ENCODE assay signal across 15 mouse cellular contexts in genomic region chr1:153115315-153115714, GRCm38 (mm10).
DNase-seq lines count a peak whose midpoint lies in the region; ATAC-seq and TF ChIP-seq lines count a peak whose summit lies in the region.
"Had no signal": no experiment of that assay in that cellular context is flagged by ENCODE, and none has a peak within 500 bp of the region (broad histone marks: within the 10 kb centered on the region; RNA-seq: fewer than 3 reads in every experiment).

No protein-coding gene starts in this region.

- WGBS in kidney, postnatal 0 days = 86% methylated on average over 8 of the region's 8 CpGs
- 82% methylated on average over 8 of the region's 8 CpGs for WGBS in midbrain, postnatal 0 days
- 84% methylated on average over 8 of the region's 8 CpGs for WGBS in midbrain, embryonic 16.5 days
- WGBS in neural tube, embryonic 15.5 days = 91% methylated on average over 8 of the region's 8 CpGs
- WGBS in forebrain, postnatal 0 days = 89% methylated on average over 8 of the region's 8 CpGs

- no peaks in the 10 kb centered on the region for H3K4me1 ChIP-seq in kidney, postnatal 0 days (replicated peaks; ENCODE audit: insufficient read depth, low read length)
- no peaks in the 10 kb centered on the region for H3K4me1 ChIP-seq in midbrain, postnatal 0 days (ENCODE audit: insufficient read depth, low read length)
- H3K4me1 ChIP-seq in midbrain, embryonic 16.5 days (ENCODE audit: control insufficient read depth, insufficient read depth, low read length) = no peaks in the 10 kb centered on the region
- peaks cover 0 to 10% of the 10 kb centered on the region in 2 experiments; a peak in 2 of 4 replicates for H3K4me1 ChIP-seq in MEL (ENCODE audit: control insufficient read depth in 1 of 2, insufficient read depth in 2 of 2, low read length in 2 of 2)
- H3K4me1 ChIP-seq in neural tube, embryonic 15.5 days = no peaks in the 10 kb centered on the region
- no peaks in the 10 kb centered on the region for H3K4me1 ChIP-seq in forebrain, postnatal 0 days (ENCODE audit: insufficient read depth)
- H3K4me1 ChIP-seq: limb, embryonic 13.5 days had no signal

- H3K27me3 ChIP-seq in kidney, postnatal 0 days (ENCODE audit: insufficient read depth, low read length) = no peaks in the 10 kb centered on the region
- H3K27me3 ChIP-seq in midbrain, postnatal 0 days (ENCODE audit: insufficient read depth, low read length) = no peaks in the 10 kb centered on the region
- no peaks in the 10 kb centered on the region for H3K27me3 ChIP-seq in midbrain, embryonic 16.5 days (ENCODE audit: control insufficient read depth, insufficient read depth, low read depth, low read length)
- H3K27me3 ChIP-seq in MEL (ENCODE audit: control insufficient read depth in 1 of 2, insufficient read depth in 2 of 2, low read length in 2 of 2) = no peaks in the 10 kb centered on the region
- no peaks in the 10 kb centered on the region for H3K27me3 ChIP-seq in neural tube, embryonic 15.5 days (replicated peaks)
- H3K27me3 ChIP-seq in forebrain, postnatal 0 days (ENCODE audit: insufficient read depth, low read length) = no peaks in the 10 kb centered on the region
- H3K27me3 ChIP-seq: limb, embryonic 13.5 days had no signal

- TF ChIP-seq RAD21 in MEL (IDR thresholded peaks at IDR 0.05; ENCODE audit: low read depth, low read length) = no peak; the same call in 1 of the 2 replicates

- no peak for ATAC-seq in kidney, postnatal 0 days (replicated peaks; ENCODE audit: low FRiP score, low read depth)
- ATAC-seq in midbrain, postnatal 0 days (ENCODE audit: low FRiP score) = no peak
- no peak for ATAC-seq in midbrain, embryonic 16.5 days
- ATAC-seq in megakaryocyte-erythroid progenitor cell, adult 5-6 weeks (replicated peaks; ENCODE audit: low FRiP score, low TSS enrichment, poor library complexity, severe bottlenecking) = peak; percentile 60; the same call in 1 of the 2 replicates
- no peak for ATAC-seq in neural tube, embryonic 15.5 days (ENCODE audit: low FRiP score)
- no peak for ATAC-seq in forebrain, postnatal 0 days
- ATAC-seq: CD4-positive, CD25-positive, alpha-beta regulatory T cell, adult 4 months; inflammation-experienced regulatory T-cells, adult 6 months had no signal

- no peak overlapping the region for H3K27ac ChIP-seq in kidney, postnatal 0 days
- no peak overlapping the region for H3K27ac ChIP-seq in midbrain, postnatal 0 days (ENCODE audit: low read depth, low read length)
- H3K27ac ChIP-seq in midbrain, embryonic 16.5 days (ENCODE audit: low read length) = no peak overlapping the region
- no peak overlapping the region for H3K27ac ChIP-seq in MEL (ENCODE audit: control insufficient read depth, low read depth, low read length)
- no peak overlapping the region for H3K27ac ChIP-seq in neural tube, embryonic 15.5 days (replicated peaks)
- H3K27ac ChIP-seq in forebrain, postnatal 0 days (ENCODE audit: low read depth, low read length) = no peak overlapping the region
- H3K27ac ChIP-seq: limb, embryonic 13.5 days had no signal

- TF ChIP-seq EP300 in MEL (IDR thresholded peaks at IDR 0.05; ENCODE audit: low read depth in 1 of 2, low read length in 2 of 2) = no peak

- no peak overlapping the region for H3K4me3 ChIP-seq in kidney, postnatal 0 days (replicated peaks; ENCODE audit: low read depth, low read length)
- no peak overlapping the region for H3K4me3 ChIP-seq in midbrain, postnatal 0 days (ENCODE audit: low read depth, low read length)
- no peak overlapping the region for H3K4me3 ChIP-seq in midbrain, embryonic 16.5 days (ENCODE audit: low read depth, low read length)
- H3K4me3 ChIP-seq in MEL (ENCODE audit: control insufficient read depth in 1 of 2, insufficient read depth in 1 of 2, low read depth in 2 of 2, low read length in 2 of 2) = no peak overlapping the region
- no peak overlapping the region for H3K4me3 ChIP-seq in neural tube, embryonic 15.5 days (replicated peaks)
- H3K4me3 ChIP-seq in forebrain, postnatal 0 days (ENCODE audit: low read depth, low read length) = no peak overlapping the region
- H3K4me3 ChIP-seq: limb, embryonic 13.5 days had no signal

- no peaks in the 10 kb centered on the region for H3K79me2 ChIP-seq in MEL (ENCODE audit: control insufficient read depth, insufficient read depth, low read length, poor library complexity)

- no peaks in the 10 kb centered on the region for H3K9me3 ChIP-seq in kidney, postnatal 0 days (replicated peaks; ENCODE audit: low read length)
- no peaks in the 10 kb centered on the region for H3K9me3 ChIP-seq in midbrain, postnatal 0 days (ENCODE audit: low read length)
- H3K9me3 ChIP-seq in midbrain, embryonic 16.5 days (replicated peaks; ENCODE audit: control insufficient read depth, low read length, poor library complexity, severe bottlenecking) = no peaks in the 10 kb centered on the region
- H3K9me3 ChIP-seq in MEL (replicated peaks; ENCODE audit: insufficient read depth, low read length) = no peaks in the 10 kb centered on the region
- H3K9me3 ChIP-seq in neural tube, embryonic 15.5 days (replicated peaks) = no peaks in the 10 kb centered on the region
- H3K9me3 ChIP-seq in forebrain, postnatal 0 days (ENCODE audit: low read length) = no peaks in the 10 kb centered on the region
- H3K9me3 ChIP-seq: limb, embryonic 13.5 days had no signal

- TF ChIP-seq POLR2A in MEL (IDR thresholded peaks at IDR 0.05; ENCODE audit: control insufficient read depth in 1 of 2, insufficient read depth in 1 of 2, low read depth in 1 of 2, low read length in 2 of 2, poor library complexity in 1 of 2) = no peak

- no peaks in the 10 kb centered on the region for H3K36me3 ChIP-seq in kidney, postnatal 0 days (ENCODE audit: insufficient read depth, low read length)
- peaks cover 13% of the 10 kb centered on the region for H3K36me3 ChIP-seq in midbrain, postnatal 0 days (ENCODE audit: insufficient read depth, low read length)
- H3K36me3 ChIP-seq in midbrain, embryonic 16.5 days (ENCODE audit: control insufficient read depth, insufficient read depth, low read length) = peaks cover 16% of the 10 kb centered on the region
- 0 out of 4 replicates have a peak, but pooled peaks cover 0 to 4% of the 10 kb centered on the region in 2 experiments for H3K36me3 ChIP-seq in MEL (ENCODE audit: control insufficient read depth in 1 of 2, insufficient read depth in 2 of 2, low read length in 2 of 2)
- H3K36me3 ChIP-seq in neural tube, embryonic 15.5 days = peaks cover 26% of the 10 kb centered on the region
- peaks cover 34% of the 10 kb centered on the region for H3K36me3 ChIP-seq in forebrain, postnatal 0 days (ENCODE audit: insufficient read depth)
- H3K36me3 ChIP-seq: limb, embryonic 13.5 days had no signal

- H3K9ac ChIP-seq in kidney, postnatal 0 days (ENCODE audit: low read depth, low read length) = no peak overlapping the region
- H3K9ac ChIP-seq in midbrain, postnatal 0 days (replicated peaks; ENCODE audit: low read length, poor library complexity, severe bottlenecking) = no peak overlapping the region
- no peak overlapping the region for H3K9ac ChIP-seq in midbrain, embryonic 16.5 days (ENCODE audit: low read depth, low read length)
- no peak overlapping the region for H3K9ac ChIP-seq in MEL (ENCODE audit: control insufficient read depth, low read depth, low read length, poor library complexity, severe bottlenecking)
- H3K9ac ChIP-seq in neural tube, embryonic 15.5 days (replicated peaks) = no peak overlapping the region
- no peak overlapping the region for H3K9ac ChIP-seq in forebrain, postnatal 0 days
- H3K9ac ChIP-seq: limb, embryonic 13.5 days had no signal

- DNase-seq in kidney, postnatal 0 days (ENCODE audit: low spot score) = no peak
- DNase-seq in kidney, adult 9 months = no peak
- no peak for DNase-seq in midbrain, postnatal 0 days (ENCODE audit: low spot score)
- no peak for DNase-seq in MEL (ENCODE audit: low read depth, low spot score)
- DNase-seq in forebrain, postnatal 0 days = no peak
- DNase-seq: cerebellum, adult 9-11 months; embryo, embryonic 11 days; kidney, postnatal 10 days; lung, adult 18-20 months had no signal

- no peak overlapping the region for H3K4me2 ChIP-seq in kidney, postnatal 0 days (ENCODE audit: low read length)
- H3K4me2 ChIP-seq in midbrain, postnatal 0 days (ENCODE audit: low read depth, low read length, poor library complexity, severe bottlenecking) = no peak overlapping the region
- H3K4me2 ChIP-seq in midbrain, embryonic 16.5 days (ENCODE audit: low read length) = no peak overlapping the region
- H3K4me2 ChIP-seq in neural tube, embryonic 15.5 days = no peak overlapping the region
- no peak overlapping the region for H3K4me2 ChIP-seq in forebrain, postnatal 0 days (ENCODE audit: low read depth)
- H3K4me2 ChIP-seq: limb, embryonic 13.5 days had no signal

- peak; percentile 43; the same call in 1 of the 2 replicates for TF ChIP-seq CTCF in kidney, postnatal 0 days (IDR thresholded peaks at IDR 0.05; ENCODE audit: low read depth)
- TF ChIP-seq CTCF in midbrain, postnatal 0 days (IDR thresholded peaks at IDR 0.05) = peak; percentile 21; the same call in 1 of the 2 replicates
- TF ChIP-seq CTCF in MEL (IDR thresholded peaks at IDR 0.05 in 2 of 3, conservative IDR thresholded peaks at IDR 0.05 in 1 of 3; ENCODE audit: control insufficient read depth in 1 of 3, insufficient read depth in 1 of 3, low read depth in 2 of 3, low read length in 3 of 3, poor library complexity in 1 of 3, severe bottlenecking in 1 of 3) = peak in 2 of 3 experiments; percentile 18 to 20; a peak in 3 of 6 replicates
- no peak for TF ChIP-seq CTCF in forebrain, postnatal 0 days (IDR thresholded peaks at IDR 0.05; ENCODE audit: low read depth)

TF ChIP-seq in MEL, 35 proteins besides CTCF, POLR2A, EP300 and RAD21:
- TF ChIP-seq NELFE (IDR thresholded peaks at IDR 0.05; ENCODE audit: low read depth, low read length) (no peak), ELF1 (IDR thresholded peaks at IDR 0.05; ENCODE audit: low read depth, low read length) (no peak), SMC3 (IDR thresholded peaks at IDR 0.05; ENCODE audit: low read depth, low read length) (peak; percentile 41)
TF ChIP-seq in MEL: peak in this region for 1.
